Mouse (Mus musculus) ES-Bruce4 (cell line): ENCODE measurements around the gene Gm10491.

Experiments
- CTCF ChIP-seq: IDR thresholded peaks from one replicate; pipeline ENCODE4 v1.8.1; 2011; ENCODE audit warnings: low read depth, low read length
- POLR2A ChIP-seq: IDR thresholded peaks from one replicate; pipeline ENCODE4 v1.8.1; 2011; ENCODE audit warnings: low read length; ENCODE audit not compliant: insufficient read depth

DNA sequence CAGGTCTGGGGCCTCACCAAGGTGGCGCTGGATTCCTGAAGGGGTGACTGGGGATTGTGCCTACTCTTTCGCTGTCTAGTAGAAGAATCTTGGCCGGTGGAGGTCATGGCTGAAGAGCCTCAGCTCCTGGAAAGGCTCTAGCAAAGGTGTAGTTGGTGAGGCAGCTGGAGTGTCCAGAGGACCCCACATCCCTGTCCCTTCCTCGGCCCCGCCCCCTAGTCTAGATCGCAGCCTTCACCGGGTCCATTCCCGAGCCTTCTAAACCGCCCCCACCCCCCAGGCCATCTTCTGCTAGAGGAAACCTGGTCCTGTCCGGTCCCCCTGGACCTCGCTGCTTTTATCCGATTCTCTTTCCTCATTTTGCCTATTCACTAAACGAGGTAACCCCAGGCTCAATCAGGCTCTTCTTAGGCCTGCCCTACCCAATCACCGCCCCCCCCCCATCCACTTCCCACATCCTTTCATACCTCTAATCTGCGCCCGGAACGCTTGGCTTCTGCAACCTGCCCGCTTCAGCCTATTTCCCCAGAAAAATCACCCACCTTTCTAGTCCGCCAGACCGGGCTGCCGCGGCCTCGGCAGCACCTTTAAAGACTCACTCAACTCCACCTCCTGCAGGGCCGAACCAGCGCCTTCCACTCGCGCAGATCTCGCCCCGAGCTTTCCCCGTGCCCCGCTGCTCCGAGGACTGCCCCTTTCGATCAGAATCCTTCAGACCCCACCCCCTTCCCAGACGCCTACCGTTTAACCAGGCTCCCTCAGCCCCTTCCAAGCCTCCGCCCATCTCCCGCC is 39.7 kb upstream of the Gm10491 start, which contains the start of gene Hdac6:
- TF ChIP-seq CTCF (no peak), POLR2A (no peak)
